Mouse (Mus musculus): ENCODE data around the gene Dstyk.

GRCm38 (mm10) chr1:132380550-132381100, 36.7 kb upstream of the Dstyk start:
- TF ChIP-seq CTCF (IDR thresholded peaks at IDR 0.05; ENCODE audit: low read depth) (no peak), EP300 (optimal IDR thresholded peaks at IDR 0.05) (no peak)

Data from stomach, postnatal 0 days (tissue).